Mouse (Mus musculus): ENCODE measurements at regions not wholly inside any gene's neighbourhood (a gene's known extent, or its start where the extent isn't known, plus 50 kb on each side); places are given as distances from the start of the nearest gene placed in this dataset.

GRCm38 (mm10) chr5:26338191-26338590 is 80.7 kb downstream of the Gm7361 start:
- no peak for DNase-seq (ENCODE audit: low spot score in 2 of 2)

GRCm38 (mm10) chr5:26339266-26339665 is 81.8 kb downstream of the Gm7361 start:
- no peak for DNase-seq (ENCODE audit: low spot score in 2 of 2)

GRCm38 (mm10) chr5:26355156-26355555 is 97.7 kb downstream of the Gm7361 start:
- DNase-seq (ENCODE audit: low spot score in 2 of 2), result no peak

GRCm38 (mm10) chr5:26359082-26359481 is 101.6 kb downstream of the Gm7361 start:
- no peak for DNase-seq (ENCODE audit: low spot score in 2 of 2)

GRCm38 (mm10) chr5:26374175-26374984 is 116.9 kb downstream of the Gm7361 start:
- no peak for DNase-seq (ENCODE audit: low spot score in 2 of 2)

- no peak for DNase-seq (ENCODE audit: low spot score in 2 of 2)
These were observed 149.7 kb downstream of the Gm7361 start for GRCm38 (mm10) chr5:26407088-26407672.

- peak in 1 of 2 experiments; percentile 2 for DNase-seq (ENCODE audit: low spot score in 2 of 2)
These were observed 155.7 kb downstream of the Gm7361 start for GRCm38 (mm10) chr5:26413185-26413584.

GRCm38 (mm10) chr5:26444331-26445200 is 187.1 kb downstream of the Gm7361 start:
- no peak for DNase-seq (ENCODE audit: low spot score in 2 of 2)

- no peak for DNase-seq (ENCODE audit: low spot score in 2 of 2)
These were observed 193.8 kb downstream of the Gm7361 start for GRCm38 (mm10) chr5:26451306-26451705.

GRCm38 (mm10) chr5:26457627-26458026 is 200.1 kb downstream of the Gm7361 start:
- no peak for DNase-seq (ENCODE audit: low spot score in 2 of 2)

- DNase-seq (ENCODE audit: low spot score in 2 of 2), result no peak
These were observed 209.2 kb downstream of the Gm7361 start for GRCm38 (mm10) chr5:26466666-26467065.

- no peak for DNase-seq (ENCODE audit: low spot score in 2 of 2)
These were observed 228.2 kb downstream of the Gm7361 start for GRCm38 (mm10) chr5:26485726-26486125.

GRCm38 (mm10) chr5:26494003-26494402 is 236.5 kb downstream of the Gm7361 start:
- no peak for DNase-seq (ENCODE audit: low spot score in 2 of 2)

GRCm38 (mm10) chr5:26497641-26498430 is 240.3 kb downstream of the Gm7361 start:
- DNase-seq (ENCODE audit: low spot score in 2 of 2), result no peak

GRCm38 (mm10) chr5:26509525-26510168 is 252.2 kb downstream of the Gm7361 start:
- no peak for DNase-seq (ENCODE audit: low spot score in 2 of 2)

GRCm38 (mm10) chr5:26513039-26513955 is 255.8 kb downstream of the Gm7361 start:
- DNase-seq (ENCODE audit: low spot score in 2 of 2), result peak in 1 of 2 experiments; percentile 6

GRCm38 (mm10) chr5:26535556-26535955 is 278.1 kb downstream of the Gm7361 start:
- peak in 1 of 2 experiments; percentile 15 for DNase-seq (ENCODE audit: low spot score in 2 of 2)

GRCm38 (mm10) chr5:26563291-26563690 is 253.7 kb upstream of the Dpp6 start:
- no peak for DNase-seq (ENCODE audit: low spot score in 2 of 2)

- DNase-seq (ENCODE audit: low spot score in 2 of 2), result no peak
These were observed 252.9 kb upstream of the Dpp6 start for GRCm38 (mm10) chr5:26564056-26564455.

Measured in layer of hippocampus, adult 18-20 months (tissue).